Mouse (Mus musculus) megakaryocyte, embryonic 14.5 days (primary cell): ENCODE results near the gene Lin37.

Source experiments
- FLI1 ChIP-seq: IDR thresholded peaks from 2 replicates; pipeline ENCODE4 v1.6.1; 2012; ENCODE audit warnings: low read length, inconsistent platforms, mixed read lengths
- GATA1 ChIP-seq: IDR thresholded peaks from 3 replicates; pipeline ENCODE4 v1.6.1; 2012; ENCODE audit warnings: mixed read lengths, low read length, inconsistent platforms, borderline replicate concordance

DNA sequence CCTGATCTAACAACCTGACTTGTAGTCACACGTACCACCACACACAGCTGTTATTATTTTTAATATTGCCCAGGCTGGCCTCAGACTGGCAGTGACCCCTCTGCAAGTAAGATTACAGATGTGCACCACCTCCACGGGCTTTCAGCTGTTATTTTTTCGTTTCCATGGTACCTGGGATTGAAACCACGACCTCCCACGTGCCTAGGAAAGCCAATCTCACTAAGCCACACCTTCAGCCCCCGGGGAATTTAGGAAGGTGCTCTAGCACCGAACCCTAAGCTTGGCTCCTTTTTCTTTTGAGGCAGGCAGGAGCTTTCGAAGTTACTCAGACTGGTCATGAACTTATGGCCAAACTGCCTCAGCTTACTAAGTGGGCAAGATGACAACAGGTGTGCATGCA is 44.8 kb upstream of the Lin37 start:
- TF ChIP-seq FLI1 (no peak), GATA1 (no peak)
